Mouse (Mus musculus): ENCODE results near the gene BC017158. TPM values are rescaled to one million over a fixed set of nuclear protein-coding genes. Genes with fewer than 3 reads are reported as not detected.
A peak's percentile ranks its signal among the peaks of the same experiment; 100 is the strongest.

Gene BC017158
- polyA plus RNA-seq, 1 experiment from 2014 or later: 11.4 TPM

- H3K4me3 ChIP-seq: peak within 1 kb of the TSS; percentile 70
- under 1% methylated on average over 68 of the region's 72 CpGs for WGBS
- peak within 1 kb of the TSS; percentile 75 for H3K9ac ChIP-seq
- ATAC-seq: peak; percentile 93
- peak within 1 kb of the TSS; percentile 85 for H3K4me2 ChIP-seq
- H3K9me3 ChIP-seq (replicated peaks): no peaks in the 10 kb centered on the region
- peak within 1 kb of the TSS; percentile 95 for H3K27ac ChIP-seq
- H3K4me1 ChIP-seq: peaks cover 17% of the 10 kb centered on the region
- peaks cover 33% of the 10 kb centered on the region for H3K36me3 ChIP-seq (ENCODE audit: poor library complexity, severe bottlenecking)
- H3K27me3 ChIP-seq: no peaks in the 10 kb centered on the region
These were observed 59.8 kb downstream of the BC017158 start, which contains the start of gene 9130023H24Rik for GRCm38 (mm10) chr7:128237927-128238778. Gene 9130023H24Rik, minus strand, starts transcription at chr7:128238031.

- no peak for ATAC-seq
- Histone ChIP-seq H3K9me3 (replicated peaks) (no peaks in the 10 kb centered on the region), H3K4me1 (peaks cover 17% of the 10 kb centered on the region), H3K36me3 (ENCODE audit: poor library complexity, severe bottlenecking) (peaks cover 28% of the 10 kb centered on the region), H3K27me3 (no peaks in the 10 kb centered on the region), H3K4me2 (peak overlapping the region; percentile 85), H3K4me3 (peak overlapping the region; percentile 70), H3K9ac (peak overlapping the region; percentile 75), H3K27ac (peak overlapping the region; percentile 95)
- WGBS: under 1% methylated on average over 25 of the region's 25 CpGs
These were observed 60.4 kb downstream of the BC017158 start for GRCm38 (mm10) chr7:128237593-128237926.

GRCm38 (mm10) chr7:128236856-128237592 is 60.9 kb downstream of the BC017158 start, which contains the start of gene Armc5:
Gene Armc5, plus strand, starts transcription at chr7:128237342.
- 26% methylated on average over 37 of the region's 37 CpGs for WGBS
- Histone ChIP-seq H3K4me1 (peaks cover 17% of the 10 kb centered on the region), H3K9me3 (replicated peaks) (no peaks in the 10 kb centered on the region), H3K4me3 (peak within 1 kb of the TSS; percentile 70), H3K4me2 (peak within 1 kb of the TSS; percentile 85), H3K9ac (peak within 1 kb of the TSS; percentile 75), H3K36me3 (ENCODE audit: poor library complexity, severe bottlenecking) (peaks cover 23% of the 10 kb centered on the region), H3K27me3 (no peaks in the 10 kb centered on the region), H3K27ac (peak within 1 kb of the TSS; percentile 95)
- peak; percentile 39 for ATAC-seq

GRCm38 (mm10) chr7:128236426-128236825 is 61.5 kb downstream of the BC017158 start:
- Histone ChIP-seq H3K4me1 (peaks cover 17% of the 10 kb centered on the region), H3K4me2 (peak overlapping the region; percentile 85; the same call in 1 of the 2 replicates), H3K36me3 (ENCODE audit: poor library complexity, severe bottlenecking) (peaks cover 17% of the 10 kb centered on the region), H3K27me3 (no peaks in the 10 kb centered on the region), H3K4me3 (peak overlapping the region; percentile 70; the same call in 1 of the 2 replicates), H3K9ac (no peak overlapping the region), H3K9me3 (replicated peaks) (no peaks in the 10 kb centered on the region), H3K27ac (no peak overlapping the region)
- ATAC-seq: no peak
- WGBS: 94% methylated on average over 13 of the region's 13 CpGs

- peaks cover 8% of the 10 kb centered on the region for H3K36me3 ChIP-seq (ENCODE audit: poor library complexity, severe bottlenecking)
- WGBS: 100% methylated on average over 1 of the region's 1 CpGs
- H3K9ac ChIP-seq: no peak overlapping the region
- no peak overlapping the region for H3K4me3 ChIP-seq
- no peak for ATAC-seq
- no peak overlapping the region for H3K27ac ChIP-seq
- H3K27me3 ChIP-seq: no peaks in the 10 kb centered on the region
- no peaks in the 10 kb centered on the region for H3K9me3 ChIP-seq (replicated peaks)
- H3K4me2 ChIP-seq: no peak overlapping the region
- H3K4me1 ChIP-seq: peaks cover 17% of the 10 kb centered on the region
These were observed 62.5 kb downstream of the BC017158 start for GRCm38 (mm10) chr7:128235481-128235880.

GRCm38 (mm10) chr7:128234796-128235195 is 63.2 kb downstream of the BC017158 start:
- Histone ChIP-seq H3K27me3 (no peaks in the 10 kb centered on the region), H3K4me3 (no peak overlapping the region), H3K36me3 (ENCODE audit: poor library complexity, severe bottlenecking) (peaks cover 1% of the 10 kb centered on the region), H3K4me1 (peaks cover 17% of the 10 kb centered on the region), H3K27ac (no peak overlapping the region), H3K4me2 (no peak overlapping the region), H3K9ac (no peak overlapping the region), H3K9me3 (replicated peaks) (no peaks in the 10 kb centered on the region)
- no peak for ATAC-seq
- WGBS: 95% methylated on average over 2 of the region's 2 CpGs

- WGBS: 43% methylated on average over 8 of the region's 8 CpGs
- no peaks in the 10 kb centered on the region for H3K36me3 ChIP-seq (ENCODE audit: poor library complexity, severe bottlenecking)
- H3K4me3 ChIP-seq: no peak overlapping the region
- no peak overlapping the region for H3K27ac ChIP-seq
- H3K9me3 ChIP-seq (replicated peaks): no peaks in the 10 kb centered on the region
- no peak overlapping the region for H3K4me2 ChIP-seq
- H3K9ac ChIP-seq: no peak overlapping the region
- no peaks in the 10 kb centered on the region for H3K27me3 ChIP-seq
- H3K4me1 ChIP-seq: peaks cover 3% of the 10 kb centered on the region
- no peak for ATAC-seq
These were observed 66.2 kb downstream of the BC017158 start for GRCm38 (mm10) chr7:128231741-128232140.

Small RNA genes within 50 kb of the gene (microRNA-seq; reads per million reads assigned to microRNA genes)
- not detected for gene Mir3103

Other genes with a start within 250 kb of the BC017158 start
- 0.36 and 0.40 TPM in 2 replicates for gene Itgam, start 235.5 kb downstream of the BC017158 start, polyA plus RNA-seq (2015; fragmentation: Nextera tagmentation; extraction: Ambion mirVana)
- gene Gm49368, start 235.5 kb downstream of the BC017158 start, polyA plus RNA-seq (2015; fragmentation: Nextera tagmentation; extraction: Ambion mirVana): not detected in 2 replicates
- gene Itgax, start 168.6 kb downstream of the BC017158 start, polyA plus RNA-seq (2015; fragmentation: Nextera tagmentation; extraction: Ambion mirVana): 0.04 TPM in 1 of 2 replicates, not detected in the other
- not detected in 2 replicates for gene Itgad, start 143.8 kb downstream of the BC017158 start, polyA plus RNA-seq (2015; fragmentation: Nextera tagmentation; extraction: Ambion mirVana)
- gene Cox6a2, start 91.8 kb downstream of the BC017158 start, polyA plus RNA-seq (2015; fragmentation: Nextera tagmentation; extraction: Ambion mirVana): 0.55 TPM in 1 of 2 replicates, not detected in the other
- gene Armc5, start 60.8 kb downstream of the BC017158 start, polyA plus RNA-seq (2015; fragmentation: Nextera tagmentation; extraction: Ambion mirVana): 11.0 and 12.2 TPM in 2 replicates
- 9.5 and 11.3 TPM in 2 replicates for gene 9130023H24Rik, start 60.1 kb downstream of the BC017158 start, polyA plus RNA-seq (2015; fragmentation: Nextera tagmentation; extraction: Ambion mirVana)
- 13.6 and 14.5 TPM in 2 replicates for gene Tgfb1i1, start 51.4 kb downstream of the BC017158 start, polyA plus RNA-seq (2015; fragmentation: Nextera tagmentation; extraction: Ambion mirVana)
- gene Slc5a2, start 32.5 kb downstream of the BC017158 start, polyA plus RNA-seq (2015; fragmentation: Nextera tagmentation; extraction: Ambion mirVana): not detected in 2 replicates
- gene Rgs10, start 120.6 kb upstream of the BC017158 start, polyA plus RNA-seq (2015; fragmentation: Nextera tagmentation; extraction: Ambion mirVana): 10.2 and 11.5 TPM in 2 replicates
- gene Tial1, start 163.5 kb upstream of the BC017158 start, polyA plus RNA-seq (2015; fragmentation: Nextera tagmentation; extraction: Ambion mirVana): 36.5 and 36.6 TPM in 2 replicates
- gene Bag3, start 225.4 kb upstream of the BC017158 start, polyA plus RNA-seq (2015; fragmentation: Nextera tagmentation; extraction: Ambion mirVana): 1.9 and 2.1 TPM in 2 replicates

Data from forebrain, embryonic 13.5 days (tissue).